Mouse (Mus musculus) ovary, postnatal 36 days (tissue): ENCODE measurements around the gene Trim30d.
"Not testable (repeated sequence)": the region's sequence is repeated elsewhere in the genome, so short reads cannot be mapped to it uniquely, and the experiment has no call there.

Experiments
- DNase-seq: peaks from one replicate; pipeline ENCODE4 v3.0.0; 2022; ENCODE audit warnings: low spot score, mixed read lengths

Gene Trim30d

GRCm38 (mm10) chr7:104507421-104508065 is at the start of gene Trim30d:
Trim30d (minus strand) TSS chr7:104507849.
- DNase-seq, result not testable (repeated sequence)

GRCm38 (mm10) chr7:104552700-104553099 is 45.1 kb upstream of the Trim30d start:
- no peak for DNase-seq

GRCm38 (mm10) chr7:104549833-104550232 is 42.2 kb upstream of the Trim30d start, which contains the start of gene Olfr651:
Olfr651 (plus strand) TSS chr7:104550133.
- no peak for DNase-seq

- DNase-seq, result peak; percentile 24
These were observed 5.9 kb downstream of the Trim30d start for GRCm38 (mm10) chr7:104501589-104502371.

GRCm38 (mm10) chr7:104501186-104501585 is 6.5 kb downstream of the Trim30d start:
- not testable (repeated sequence) for DNase-seq

- not testable (repeated sequence) for DNase-seq
These were observed 8.2 kb downstream of the Trim30d start for GRCm38 (mm10) chr7:104499464-104499863.

GRCm38 (mm10) chr7:104465065-104465744 is 42.4 kb downstream of the Trim30d start, which contains the start of gene Trim30a:
Trim30a (minus strand) TSS chr7:104465193.
- no peak for DNase-seq

GRCm38 (mm10) chr7:104445961-104446645 is 61.5 kb downstream of the Trim30d start:
- DNase-seq, result no peak
